Mouse (Mus musculus) heart, adult 8-10 months (tissue): Measurements from ENCODE around the gene Pdcd2l. TPM values are rescaled to one million over a fixed set of nuclear protein-coding genes. Genes with fewer than 3 reads are reported as not detected.

Experiments used
- DNase-seq: peaks from one replicate; pipeline ENCODE4 v3.0.0; 2022; ENCODE audit warnings: low spot score
- total RNA-seq, 4 experiments: library from RNA; stranded (reverse); gene quantifications; 2 replicates each; pipeline ENCODE4 v1.2.4; 2022

The Pdcd2l gene
- total RNA-seq, 4 experiments from 2014 or later: 19.2 to 21.2 (median 20.1) TPM

- no peak for DNase-seq
Measured at GRCm38 (mm10) chr7:34141123-34141522, 55.3 kb downstream of the Pdcd2l start.

GRCm38 (mm10) chr7:34139493-34139892 is 57.0 kb downstream of the Pdcd2l start:
- DNase-seq: no peak

Other genes with a start within 250 kb of the Pdcd2l start
- gene Scgb2b27, start 182.7 kb downstream of the Pdcd2l start, total RNA-seq: not detected
- gene Scgb1b27, start 175.2 kb downstream of the Pdcd2l start, total RNA-seq: not detected
- gene Scgb1b30, start 101.2 kb downstream of the Pdcd2l start, total RNA-seq: not detected
- 1 to 10 TPM; 6.2 to 9.5 (median 8.8) TPM for gene Wtip, start 63.4 kb downstream of the Pdcd2l start, total RNA-seq
- 10 to 100 TPM; 26.8 to 32.8 (median 29.9) TPM for gene Uba2, start 27.1 kb downstream of the Pdcd2l start, total RNA-seq
- 100 to 1,000 TPM; 550 to 601 (median 588) TPM for gene Gpi1, start 33.7 kb upstream of the Pdcd2l start, total RNA-seq
- not detected for gene Gm6096, start 54.4 kb upstream of the Pdcd2l start, total RNA-seq
- gene 4931406P16Rik, start 116.9 kb upstream of the Pdcd2l start, total RNA-seq: 10 to 100 TPM; 38.7 to 43.4 (median 41.0) TPM
- 10 to 100 TPM; 82.0 to 92.4 (median 85.0) TPM for gene Lsm14a, start 196.7 kb upstream of the Pdcd2l start, total RNA-seq